Mouse (Mus musculus) ovary, adult 18-20 months (tissue): ENCODE measurements around the gene Snrpa1.

Experiments used
- DNase-seq: peaks from one replicate; pipeline ENCODE4 v3.0.0; 2022; ENCODE audit warnings: low spot score, mixed read lengths

The Snrpa1 gene

GRCm38 (mm10) chr7:66079364-66080230, 20.8 kb downstream of the Snrpa1 start, which contains the start of gene Selenos:
TSS of gene Selenos (plus strand) at chr7:66079649.
- peak; percentile 95 for DNase-seq

GRCm38 (mm10) chr7:66080231-66080613, 21.4 kb downstream of the Snrpa1 start:
- DNase-seq: no peak

GRCm38 (mm10) chr7:66083757-66084156, 25.0 kb downstream of the Snrpa1 start:
- DNase-seq: no peak

GRCm38 (mm10) chr7:66084546-66084945, 25.7 kb downstream of the Snrpa1 start:
- no peak for DNase-seq

- DNase-seq: no peak
Measured at GRCm38 (mm10) chr7:66087652-66088051, 28.8 kb downstream of the Snrpa1 start.

GRCm38 (mm10) chr7:66088077-66088476, 29.3 kb downstream of the Snrpa1 start:
- DNase-seq: no peak

DNA sequence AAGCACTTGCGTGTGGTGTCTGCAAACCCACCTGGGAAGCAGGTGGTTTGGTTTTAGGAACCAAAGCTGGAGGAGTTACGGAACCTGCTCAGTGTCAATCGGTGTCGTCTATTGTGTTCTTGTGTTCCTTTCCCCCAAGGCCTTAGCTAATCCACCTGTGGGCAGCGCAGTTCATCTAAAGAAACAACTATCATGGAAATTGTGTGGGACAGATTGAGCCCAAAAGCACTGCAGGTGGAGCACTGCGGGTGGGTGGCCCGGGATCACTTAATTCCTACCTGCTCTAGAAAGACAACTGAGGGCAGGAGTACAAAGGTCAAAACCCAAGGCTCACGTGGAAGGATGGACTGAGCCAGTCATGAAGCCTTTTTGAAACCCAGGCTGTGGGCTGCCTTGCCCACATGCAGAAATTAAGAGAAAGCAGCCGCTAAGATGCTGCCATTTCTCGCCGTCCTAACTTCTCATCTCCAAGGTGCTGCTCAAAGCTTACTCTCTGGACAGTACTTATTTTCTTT, 31.9 kb downstream of the Snrpa1 start:
- no peak for DNase-seq

DNA sequence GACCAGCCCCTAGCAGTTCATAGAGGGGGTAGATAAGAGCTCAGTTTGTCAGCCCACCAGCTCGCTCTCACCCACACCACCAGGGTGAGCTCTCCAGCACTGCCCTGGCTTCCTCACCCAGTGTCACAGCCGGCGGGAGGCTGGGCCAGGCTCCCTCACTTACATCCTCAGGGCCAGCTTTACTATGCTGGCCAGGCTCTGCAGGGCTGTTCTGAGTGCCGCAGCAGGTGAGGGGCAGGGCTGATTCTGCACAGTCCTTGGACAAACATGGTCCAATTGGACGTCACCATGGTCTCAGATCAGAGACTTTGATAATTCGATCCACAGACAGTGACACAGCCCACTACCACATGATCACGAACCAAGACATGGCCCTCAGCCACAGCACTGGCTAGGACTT, 32.8 kb downstream of the Snrpa1 start:
- DNase-seq: no peak

DNA sequence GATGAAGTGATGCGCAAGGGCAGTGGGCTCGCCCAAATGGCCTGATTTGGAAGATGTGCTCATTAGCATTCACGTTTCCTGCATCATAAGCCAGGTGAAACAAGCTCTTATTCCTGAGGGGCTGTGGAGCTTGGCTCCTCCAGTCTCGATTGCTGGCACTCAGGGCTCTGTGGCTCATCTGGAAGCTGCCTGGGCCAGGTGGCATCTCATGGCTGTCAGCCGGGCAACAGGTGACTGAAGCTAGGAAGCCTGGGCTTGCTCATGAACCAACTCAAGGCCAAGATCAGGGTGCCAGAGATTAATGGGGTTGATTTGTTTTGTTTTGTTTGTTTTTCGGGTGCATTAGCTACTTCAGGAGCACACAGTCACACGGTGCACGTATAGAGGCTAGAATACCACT, 33.9 kb downstream of the Snrpa1 start:
- no peak for DNase-seq

DNA sequence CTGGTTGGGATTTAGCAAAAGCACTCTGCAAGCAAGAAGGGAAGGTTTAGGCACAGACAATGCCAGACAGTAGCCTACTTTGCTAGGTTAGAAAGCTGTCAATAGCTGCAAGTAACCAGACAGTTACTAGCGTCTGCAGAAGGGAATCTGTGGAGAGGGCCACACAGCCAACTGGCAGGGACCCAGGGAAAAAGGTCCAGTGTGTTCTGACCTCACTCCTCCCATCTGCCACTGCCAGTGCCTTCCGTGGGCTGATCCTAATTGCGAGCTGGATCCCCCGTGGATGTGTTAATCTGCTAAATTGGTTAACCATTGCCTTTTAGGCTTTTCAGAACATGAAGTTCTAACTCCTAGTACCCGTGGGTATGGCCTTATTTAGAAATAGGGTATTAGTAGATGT, 35.3 kb downstream of the Snrpa1 start:
- no peak for DNase-seq

DNA sequence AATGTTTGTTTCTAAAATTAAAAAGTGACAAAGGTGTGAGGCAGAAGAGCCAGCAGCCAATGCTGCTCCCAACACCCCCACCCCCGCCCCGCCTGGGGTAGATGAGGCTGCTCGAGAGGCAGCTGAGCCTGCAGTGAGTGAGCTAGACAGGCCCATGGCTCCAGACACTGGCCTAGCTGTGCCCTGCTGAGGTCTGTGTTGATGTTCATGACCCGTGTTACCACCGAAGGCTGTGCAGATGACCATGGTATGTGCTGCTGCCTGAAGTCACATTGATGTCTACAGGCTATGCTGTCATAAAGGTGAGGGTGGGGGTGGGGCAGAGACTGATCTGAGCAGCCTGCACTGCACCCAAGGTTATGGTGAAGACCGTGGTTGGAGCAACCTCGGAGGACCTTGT, 40.0 kb downstream of the Snrpa1 start:
- no peak for DNase-seq

- no peak for DNase-seq
Measured at GRCm38 (mm10) chr7:66101866-66102265, 43.1 kb downstream of the Snrpa1 start.

- no peak for DNase-seq
Measured at GRCm38 (mm10) chr7:66104531-66104930, 45.7 kb downstream of the Snrpa1 start.

GRCm38 (mm10) chr7:66105771-66106170, 47.0 kb downstream of the Snrpa1 start:
- no peak for DNase-seq

GRCm38 (mm10) chr7:66106581-66107056, 47.8 kb downstream of the Snrpa1 start:
- no peak for DNase-seq

GRCm38 (mm10) chr7:66107206-66107605, 48.4 kb downstream of the Snrpa1 start:
- DNase-seq: no peak

- no peak for DNase-seq
Measured at GRCm38 (mm10) chr7:66107930-66108329, 49.1 kb downstream of the Snrpa1 start.

- peak; percentile 84 for DNase-seq
Measured at GRCm38 (mm10) chr7:66108961-66109854, 50.4 kb downstream of the Snrpa1 start, which contains the start of gene Chsy1. TSS of gene Chsy1 (plus strand) at chr7:66109515.

- DNase-seq: no peak
Measured at GRCm38 (mm10) chr7:66109855-66110635, 51.2 kb downstream of the Snrpa1 start.

- no peak for DNase-seq
Measured at GRCm38 (mm10) chr7:66110636-66111112, 51.9 kb downstream of the Snrpa1 start.

DNA sequence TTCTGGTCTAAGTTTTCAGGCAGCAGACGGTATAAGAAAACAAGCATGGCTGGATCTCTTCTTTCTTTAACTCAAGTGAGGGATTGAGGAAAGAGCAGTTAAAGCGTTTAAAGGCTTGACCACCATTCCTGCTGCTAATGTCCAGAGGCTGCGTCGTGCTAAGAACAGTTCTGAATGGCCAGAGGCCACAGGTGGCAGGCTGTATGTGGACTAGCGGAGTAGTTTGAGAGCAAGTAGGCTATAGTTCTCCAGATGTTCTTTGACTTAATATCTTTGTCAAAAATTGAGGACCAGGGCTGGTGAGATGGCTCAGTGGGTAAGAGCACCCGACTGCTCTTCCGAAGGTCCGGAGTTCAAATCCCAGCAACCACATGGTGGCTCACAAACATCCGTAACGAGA, 52.4 kb downstream of the Snrpa1 start:
- no peak for DNase-seq
